In the genomic region with DNA sequence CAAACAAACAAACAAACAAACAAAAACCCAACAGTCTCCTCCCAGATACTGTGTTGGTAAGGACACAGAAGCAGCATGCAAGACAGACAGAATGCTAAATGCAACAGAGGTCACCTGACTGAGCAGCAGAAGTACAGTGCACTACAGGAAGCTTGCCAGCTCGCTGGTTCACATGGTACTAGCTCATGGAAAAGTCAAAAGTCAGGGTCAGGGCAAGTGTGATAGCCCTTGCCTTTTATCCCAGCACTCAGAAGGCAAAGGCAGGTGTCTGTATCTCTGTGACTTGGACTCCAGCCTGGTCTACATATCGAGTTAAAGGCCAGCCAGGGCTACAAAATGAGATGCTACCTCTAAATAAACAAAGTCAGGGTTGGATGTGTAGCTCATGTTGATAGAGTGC, we compare ENCODE assay signal across 11 mouse cellular contexts.
DNase-seq lines count a peak whose midpoint lies in the region; ATAC-seq and TF ChIP-seq lines count a peak whose summit lies in the region.
"Had no signal": no experiment of that assay in that cellular context is flagged by ENCODE, and none has a peak within 500 bp of the region (broad histone marks: within the 10 kb centered on the region; RNA-seq: fewer than 3 reads in every experiment).

No protein-coding gene starts in this region.

- no peak for DNase-seq in heart, embryonic 10.5 days (ENCODE audit: low spot score)
- no peak for DNase-seq in heart, adult 8-10 months (ENCODE audit: low spot score)
- no peak for DNase-seq in kidney, adult 9 months
- DNase-seq in midbrain, embryonic 11.5 days (ENCODE audit: low spot score, missing footprints), result no peak
- no peak for DNase-seq in midbrain, postnatal 0 days (ENCODE audit: low spot score)
- DNase-seq: gastrocnemius, postnatal 10 days had no signal

- H3K9ac ChIP-seq in kidney, embryonic 14.5 days (ENCODE audit: low read depth, low read length), result no peak overlapping the region
- H3K9ac ChIP-seq in midbrain, embryonic 11.5 days (ENCODE audit: low read length), result no peak overlapping the region
- H3K9ac ChIP-seq in midbrain, postnatal 0 days (replicated peaks; ENCODE audit: low read length, poor library complexity, severe bottlenecking), result no peak overlapping the region
- no peak overlapping the region for H3K9ac ChIP-seq in stomach, embryonic 15.5 days
- H3K9ac ChIP-seq: limb, embryonic 15.5 days had no signal

- no peak for TF ChIP-seq CTCF in midbrain, postnatal 0 days (IDR thresholded peaks at IDR 0.05)

- ATAC-seq in kidney, embryonic 14.5 days (ENCODE audit: low FRiP score, low TSS enrichment), result 0 out of 2 replicates have a peak, but pooled peaks have one; percentile 18
- ATAC-seq in midbrain, embryonic 11.5 days (ENCODE audit: low FRiP score), result peak; percentile 39; the same call in 1 of the 2 replicates
- no peak for ATAC-seq in midbrain, postnatal 0 days (ENCODE audit: low FRiP score)
- ATAC-seq in stomach, embryonic 15.5 days (ENCODE audit: insufficient read depth, low FRiP score, low read depth), result no peak
- ATAC-seq in erythroid progenitor cell, adult 5-6 weeks (replicated peaks; ENCODE audit: low FRiP score, poor library complexity, severe bottlenecking), result no peak

- H3K4me1 ChIP-seq in heart, embryonic 10.5 days, result peaks cover 29% of the 10 kb centered on the region
- peaks cover 7% of the 10 kb centered on the region; the same call in 1 of the 2 replicates for H3K4me1 ChIP-seq in kidney, embryonic 14.5 days (ENCODE audit: control insufficient read depth, insufficient read depth, low read length)
- peaks cover 3% of the 10 kb centered on the region; the same call in 1 of the 2 replicates for H3K4me1 ChIP-seq in midbrain, embryonic 11.5 days (ENCODE audit: control insufficient read depth, insufficient read depth, low read length)
- H3K4me1 ChIP-seq in midbrain, postnatal 0 days (ENCODE audit: insufficient read depth, low read length), result no peaks in the 10 kb centered on the region
- H3K4me1 ChIP-seq in stomach, embryonic 15.5 days, result peaks cover 18% of the 10 kb centered on the region

- H3K4me3 ChIP-seq in heart, embryonic 10.5 days, result no peak overlapping the region
- H3K4me3 ChIP-seq in kidney, embryonic 14.5 days (ENCODE audit: low read length), result no peak overlapping the region
- H3K4me3 ChIP-seq in midbrain, embryonic 11.5 days (ENCODE audit: low read depth, low read length), result no peak overlapping the region
- H3K4me3 ChIP-seq in midbrain, postnatal 0 days (ENCODE audit: low read depth, low read length), result no peak overlapping the region
- H3K4me3 ChIP-seq in stomach, embryonic 15.5 days (replicated peaks), result no peak overlapping the region
- H3K4me3 ChIP-seq: forebrain, embryonic 10.5 days; limb, embryonic 15.5 days had no signal

- H3K36me3 ChIP-seq in heart, embryonic 10.5 days, result no peaks in the 10 kb centered on the region
- H3K36me3 ChIP-seq in kidney, embryonic 14.5 days (ENCODE audit: control insufficient read depth, insufficient read depth, low read length), result no peaks in the 10 kb centered on the region
- no peaks in the 10 kb centered on the region for H3K36me3 ChIP-seq in midbrain, embryonic 11.5 days (ENCODE audit: control insufficient read depth, insufficient read depth, low read length)
- no peaks in the 10 kb centered on the region for H3K36me3 ChIP-seq in midbrain, postnatal 0 days (ENCODE audit: insufficient read depth, low read length)
- H3K36me3 ChIP-seq in stomach, embryonic 15.5 days, result no peaks in the 10 kb centered on the region
- H3K36me3 ChIP-seq: forebrain, embryonic 10.5 days; limb, embryonic 15.5 days had no signal

- no peaks in the 10 kb centered on the region for H3K27me3 ChIP-seq in heart, embryonic 10.5 days (ENCODE audit: insufficient read depth, poor library complexity, severe bottlenecking)
- no peaks in the 10 kb centered on the region for H3K27me3 ChIP-seq in kidney, embryonic 14.5 days (ENCODE audit: control insufficient read depth, insufficient read depth, low read length)
- H3K27me3 ChIP-seq in midbrain, embryonic 11.5 days (ENCODE audit: control insufficient read depth, insufficient read depth, low read length), result no peaks in the 10 kb centered on the region
- H3K27me3 ChIP-seq in midbrain, postnatal 0 days (ENCODE audit: insufficient read depth, low read length), result no peaks in the 10 kb centered on the region
- no peaks in the 10 kb centered on the region for H3K27me3 ChIP-seq in stomach, embryonic 15.5 days (replicated peaks)
- H3K27me3 ChIP-seq: limb, embryonic 15.5 days had no signal

- peak overlapping the region; percentile 31; the same call in 1 of the 2 replicates for H3K27ac ChIP-seq in heart, embryonic 10.5 days
- no peak overlapping the region for H3K27ac ChIP-seq in kidney, embryonic 14.5 days (ENCODE audit: low read depth, low read length)
- no peak overlapping the region for H3K27ac ChIP-seq in midbrain, embryonic 11.5 days (ENCODE audit: low read depth, low read length)
- no peak overlapping the region for H3K27ac ChIP-seq in midbrain, postnatal 0 days (ENCODE audit: low read depth, low read length)
- peak overlapping the region; percentile 88; the same call in 1 of the 2 replicates for H3K27ac ChIP-seq in stomach, embryonic 15.5 days

- H3K9me3 ChIP-seq in heart, embryonic 10.5 days, result no peaks in the 10 kb centered on the region
- no peaks in the 10 kb centered on the region for H3K9me3 ChIP-seq in kidney, embryonic 14.5 days (ENCODE audit: control insufficient read depth, low read length)
- no peaks in the 10 kb centered on the region for H3K9me3 ChIP-seq in midbrain, embryonic 11.5 days (ENCODE audit: control insufficient read depth, low read length)
- H3K9me3 ChIP-seq in midbrain, postnatal 0 days (ENCODE audit: low read length), result no peaks in the 10 kb centered on the region
- H3K9me3 ChIP-seq in stomach, embryonic 15.5 days, result no peaks in the 10 kb centered on the region
- H3K9me3 ChIP-seq: forebrain, embryonic 10.5 days; limb, embryonic 15.5 days had no signal

- WGBS in heart, embryonic 10.5 days, result 55% methylated on average over 2 of the region's 2 CpGs
- 61% methylated on average over 2 of the region's 2 CpGs for WGBS in kidney, embryonic 14.5 days
- 79% methylated on average over 2 of the region's 2 CpGs for WGBS in midbrain, embryonic 11.5 days
- WGBS in midbrain, postnatal 0 days, result 79% methylated on average over 2 of the region's 2 CpGs
- WGBS in stomach, embryonic 15.5 days, result 38% methylated on average over 2 of the region's 2 CpGs

- H3K4me2 ChIP-seq in kidney, embryonic 14.5 days (replicated peaks; ENCODE audit: low read depth, low read length), result no peak overlapping the region; the same call in 1 of the 2 replicates
- no peak overlapping the region for H3K4me2 ChIP-seq in midbrain, embryonic 11.5 days
- H3K4me2 ChIP-seq in midbrain, postnatal 0 days (ENCODE audit: low read depth, low read length, poor library complexity, severe bottlenecking), result no peak overlapping the region
- no peak overlapping the region for H3K4me2 ChIP-seq in stomach, embryonic 15.5 days

Comparison
In these comparisons a context has a peak if more than half of its experiments do, and no peak if none do; other contexts are left out.
1. ATAC-seq: peak in kidney, embryonic 14.5 days (single experiment) and midbrain, embryonic 11.5 days (single experiment); none in midbrain, postnatal 0 days (single experiment), stomach, embryonic 15.5 days (single experiment) and erythroid progenitor cell, adult 5-6 weeks (single experiment).
2. H3K27ac ChIP-seq: peak in heart, embryonic 10.5 days (single experiment) and stomach, embryonic 15.5 days (single experiment); none in kidney, embryonic 14.5 days (single experiment), midbrain, embryonic 11.5 days (single experiment) and midbrain, postnatal 0 days (single experiment).